Mouse (Mus musculus): ENCODE data around the gene Socs5. TPM values are rescaled to one million over a fixed set of nuclear protein-coding genes. Genes with fewer than 3 reads are reported as not detected.

Socs5 gene
- polyA plus RNA-seq, 1 experiment, result 6.4 TPM

GRCm38 (mm10) chr17:87170364-87170763 is 62.9 kb downstream of the Socs5 start:
- no peaks in the 10 kb centered on the region for H3K27me3 ChIP-seq (ENCODE audit: control insufficient read depth, insufficient read depth, low read length)
- no peak overlapping the region for H3K4me3 ChIP-seq (ENCODE audit: control insufficient read depth, insufficient read depth, low read length)
- no peaks in the 10 kb centered on the region for H3K36me3 ChIP-seq (ENCODE audit: control insufficient read depth, insufficient read depth, low read length)
- H3K27ac ChIP-seq (ENCODE audit: control insufficient read depth, insufficient read depth, low read length), result no peak overlapping the region
- DNase-seq, result no peak
- WGBS, result 36% methylated on average over 5 of the region's 5 CpGs
- TF ChIP-seq CTCF (IDR thresholded peaks at IDR 0.05; ENCODE audit: borderline replicate concordance, control insufficient read depth, extremely low read depth, insufficient read depth, low read length, poor library complexity), result no peak
- no peak for TF ChIP-seq POLR2A (IDR thresholded peaks at IDR 0.05; ENCODE audit: control insufficient read depth, extremely low read depth, insufficient read depth, low read length, poor library complexity)
- no peaks in the 10 kb centered on the region for H3K4me1 ChIP-seq (replicated peaks; ENCODE audit: control insufficient read depth, insufficient read depth, low read length)

- no peaks in the 10 kb centered on the region for H3K27me3 ChIP-seq (ENCODE audit: control insufficient read depth, insufficient read depth, low read length)
- TF ChIP-seq CTCF (IDR thresholded peaks at IDR 0.05; ENCODE audit: borderline replicate concordance, control insufficient read depth, extremely low read depth, insufficient read depth, low read length, poor library complexity), result no peak
- TF ChIP-seq POLR2A (IDR thresholded peaks at IDR 0.05; ENCODE audit: control insufficient read depth, extremely low read depth, insufficient read depth, low read length, poor library complexity), result no peak
- 87% methylated on average over 3 of the region's 3 CpGs for WGBS
- H3K27ac ChIP-seq (ENCODE audit: control insufficient read depth, insufficient read depth, low read length), result no peak overlapping the region
- H3K36me3 ChIP-seq (ENCODE audit: control insufficient read depth, insufficient read depth, low read length), result no peaks in the 10 kb centered on the region
- H3K4me3 ChIP-seq (ENCODE audit: control insufficient read depth, insufficient read depth, low read length), result no peak overlapping the region
- peaks cover 12% of the 10 kb centered on the region for H3K4me1 ChIP-seq (replicated peaks; ENCODE audit: control insufficient read depth, insufficient read depth, low read length)
- DNase-seq, result no peak
Observed at GRCm38 (mm10) chr17:87172031-87172430, 64.6 kb downstream of the Socs5 start.

DNA sequence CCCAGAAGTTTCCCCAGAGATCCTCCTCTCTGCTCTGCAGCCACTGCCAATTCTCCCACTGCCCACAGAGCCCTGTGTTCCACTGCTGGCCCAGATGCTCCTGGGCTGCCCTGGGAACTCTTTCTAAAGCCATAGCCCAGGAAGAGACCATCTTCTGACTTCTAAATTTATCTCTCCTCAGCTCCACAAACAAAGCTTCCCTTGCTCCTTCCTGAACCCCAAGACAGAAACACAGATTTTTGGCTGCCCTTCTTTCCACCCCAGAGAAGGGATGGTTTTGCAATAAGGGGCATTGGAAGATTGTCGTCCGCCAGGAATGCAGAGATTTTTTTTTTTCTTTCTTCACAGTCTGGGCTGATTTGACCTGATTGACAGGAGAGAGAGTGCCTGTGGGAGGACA is 66.5 kb downstream of the Socs5 start:
- no peak for DNase-seq
- TF ChIP-seq CTCF (IDR thresholded peaks at IDR 0.05; ENCODE audit: borderline replicate concordance, control insufficient read depth, extremely low read depth, insufficient read depth, low read length, poor library complexity) (no peak), POLR2A (IDR thresholded peaks at IDR 0.05; ENCODE audit: control insufficient read depth, extremely low read depth, insufficient read depth, low read length, poor library complexity) (no peak)
- H3K27ac ChIP-seq (ENCODE audit: control insufficient read depth, insufficient read depth, low read length), result no peak overlapping the region
- 100% methylated on average over 2 of the region's 2 CpGs for WGBS
- H3K27me3 ChIP-seq (ENCODE audit: control insufficient read depth, insufficient read depth, low read length), result no peaks in the 10 kb centered on the region
- peaks cover 23% of the 10 kb centered on the region for H3K4me1 ChIP-seq (replicated peaks; ENCODE audit: control insufficient read depth, insufficient read depth, low read length)
- no peaks in the 10 kb centered on the region for H3K36me3 ChIP-seq (ENCODE audit: control insufficient read depth, insufficient read depth, low read length)
- no peak overlapping the region for H3K4me3 ChIP-seq (ENCODE audit: control insufficient read depth, insufficient read depth, low read length)

DNA sequence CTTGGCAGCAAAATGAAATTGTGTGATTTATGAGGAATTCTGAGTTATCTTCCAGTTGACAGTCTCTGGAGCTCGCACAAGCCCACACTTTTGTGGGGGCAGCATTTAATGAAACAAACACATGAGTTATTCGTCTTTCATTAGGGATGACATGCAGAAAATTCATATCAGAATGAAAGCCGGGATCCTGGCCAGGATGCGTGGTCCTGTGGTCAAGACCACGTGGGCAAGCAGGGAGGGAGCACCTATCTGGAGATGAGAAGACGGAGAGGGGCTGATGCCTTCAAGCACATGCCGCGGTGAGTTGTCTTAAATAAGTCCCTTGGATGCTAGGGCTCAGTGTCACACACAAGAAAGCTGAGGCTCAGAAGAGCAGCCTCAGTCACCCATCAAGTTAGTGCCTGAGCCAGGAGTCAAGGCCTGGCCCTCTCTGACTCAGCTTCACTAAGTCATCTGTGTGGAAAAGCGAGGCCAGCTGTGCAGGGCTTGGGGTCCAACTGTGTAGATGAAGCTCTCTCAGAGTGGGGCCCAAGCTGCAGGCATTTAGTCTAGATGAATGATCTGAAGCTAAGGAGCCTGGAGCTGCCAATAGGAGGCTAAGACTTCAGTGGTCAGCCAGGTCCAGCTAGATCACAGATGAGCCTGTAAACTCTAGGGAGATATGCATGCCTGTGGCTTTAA is 67.3 kb downstream of the Socs5 start:
- Histone ChIP-seq H3K36me3 (ENCODE audit: control insufficient read depth, insufficient read depth, low read length) (no peaks in the 10 kb centered on the region), H3K27ac (ENCODE audit: control insufficient read depth, insufficient read depth, low read length) (no peak overlapping the region), H3K27me3 (ENCODE audit: control insufficient read depth, insufficient read depth, low read length) (no peaks in the 10 kb centered on the region), H3K4me1 (replicated peaks; ENCODE audit: control insufficient read depth, insufficient read depth, low read length) (peaks cover 30% of the 10 kb centered on the region), H3K4me3 (ENCODE audit: control insufficient read depth, insufficient read depth, low read length) (no peak overlapping the region)
- DNase-seq, result no peak
- WGBS, result 83% methylated on average over 9 of the region's 9 CpGs
- no peak for TF ChIP-seq POLR2A (IDR thresholded peaks at IDR 0.05; ENCODE audit: control insufficient read depth, extremely low read depth, insufficient read depth, low read length, poor library complexity)
- no peak for TF ChIP-seq CTCF (IDR thresholded peaks at IDR 0.05; ENCODE audit: borderline replicate concordance, control insufficient read depth, extremely low read depth, insufficient read depth, low read length, poor library complexity)

DNA sequence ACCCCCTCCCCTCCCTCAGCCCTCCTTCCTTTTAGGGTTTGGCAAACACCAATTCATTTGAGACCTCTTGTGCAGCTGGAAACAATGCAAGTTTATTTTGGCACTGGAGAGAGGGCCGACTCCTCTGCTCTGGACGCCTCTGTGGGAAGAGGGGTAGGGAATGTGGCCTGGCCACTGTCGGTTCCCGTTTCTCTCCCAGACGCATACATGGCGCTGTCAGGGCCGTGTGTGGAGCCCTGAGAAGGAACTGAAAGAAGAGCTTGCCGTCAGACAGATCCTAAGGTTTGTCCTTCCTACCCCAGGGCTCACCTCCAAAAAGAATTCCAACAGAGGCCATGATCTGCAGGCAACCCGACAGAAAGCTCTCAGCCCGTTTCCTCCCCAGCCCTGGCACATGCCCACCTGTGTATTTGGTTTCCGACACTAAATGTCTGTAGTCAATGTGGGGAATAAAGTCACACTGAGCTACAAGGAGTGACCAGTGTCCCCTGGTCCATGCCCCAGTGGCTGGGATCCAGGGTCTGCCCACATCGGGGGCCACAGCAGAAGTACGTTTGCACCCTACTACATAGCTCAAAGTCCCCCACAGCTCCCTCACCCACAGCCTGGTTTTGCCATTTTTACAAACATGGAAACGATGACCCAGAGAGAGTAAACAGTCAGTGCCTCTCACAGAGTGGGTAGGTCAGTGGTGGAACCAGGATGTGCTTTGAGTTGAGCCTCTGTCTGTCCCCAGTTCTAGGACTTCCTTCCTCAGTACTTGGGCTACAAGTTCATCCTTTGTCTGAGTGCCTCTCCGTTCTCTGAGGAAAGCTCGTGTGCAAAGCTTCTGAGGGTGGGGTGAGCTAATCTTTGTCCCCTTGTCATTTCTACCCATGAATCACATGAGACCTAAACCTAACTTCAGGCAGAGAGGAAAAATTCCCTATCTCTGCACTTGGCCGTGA is 68.9 kb downstream of the Socs5 start:
- H3K4me1 ChIP-seq (replicated peaks; ENCODE audit: control insufficient read depth, insufficient read depth, low read length), result peaks cover 38% of the 10 kb centered on the region
- TF ChIP-seq CTCF (IDR thresholded peaks at IDR 0.05; ENCODE audit: borderline replicate concordance, control insufficient read depth, extremely low read depth, insufficient read depth, low read length, poor library complexity) (no peak), POLR2A (IDR thresholded peaks at IDR 0.05; ENCODE audit: control insufficient read depth, extremely low read depth, insufficient read depth, low read length, poor library complexity) (no peak)
- no peak for DNase-seq
- no peak overlapping the region for H3K4me3 ChIP-seq (ENCODE audit: control insufficient read depth, insufficient read depth, low read length)
- no peaks in the 10 kb centered on the region for H3K27me3 ChIP-seq (ENCODE audit: control insufficient read depth, insufficient read depth, low read length)
- 87% methylated on average over 17 of the region's 17 CpGs for WGBS
- H3K36me3 ChIP-seq (ENCODE audit: control insufficient read depth, insufficient read depth, low read length), result no peaks in the 10 kb centered on the region
- H3K27ac ChIP-seq (ENCODE audit: control insufficient read depth, insufficient read depth, low read length), result no peak overlapping the region

Data from thymus, adult 2 months (tissue).